Mouse (Mus musculus): ENCODE data around the gene Mapkapk2.

The Mapkapk2 gene

DNA sequence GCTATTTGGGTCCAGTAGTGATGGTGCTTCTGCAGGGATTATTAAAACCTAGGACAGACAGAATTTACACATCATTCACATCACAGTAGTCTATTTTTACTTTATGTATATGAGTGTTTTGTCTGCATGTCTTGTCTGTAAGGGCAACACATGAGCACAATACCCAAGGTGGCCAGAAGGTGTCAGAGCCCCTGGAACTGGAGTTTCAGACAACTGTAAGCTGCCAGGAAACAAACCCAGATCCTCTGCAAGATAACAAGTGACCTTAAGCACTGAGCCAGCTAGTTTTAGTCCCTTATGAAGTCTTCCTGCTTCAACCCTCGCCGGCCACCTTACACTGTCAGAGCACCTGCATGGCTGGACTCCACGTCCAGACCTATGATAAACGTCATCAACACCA is 17.9 kb downstream of the Mapkapk2 start:
- DNase-seq, result no peak

DNA sequence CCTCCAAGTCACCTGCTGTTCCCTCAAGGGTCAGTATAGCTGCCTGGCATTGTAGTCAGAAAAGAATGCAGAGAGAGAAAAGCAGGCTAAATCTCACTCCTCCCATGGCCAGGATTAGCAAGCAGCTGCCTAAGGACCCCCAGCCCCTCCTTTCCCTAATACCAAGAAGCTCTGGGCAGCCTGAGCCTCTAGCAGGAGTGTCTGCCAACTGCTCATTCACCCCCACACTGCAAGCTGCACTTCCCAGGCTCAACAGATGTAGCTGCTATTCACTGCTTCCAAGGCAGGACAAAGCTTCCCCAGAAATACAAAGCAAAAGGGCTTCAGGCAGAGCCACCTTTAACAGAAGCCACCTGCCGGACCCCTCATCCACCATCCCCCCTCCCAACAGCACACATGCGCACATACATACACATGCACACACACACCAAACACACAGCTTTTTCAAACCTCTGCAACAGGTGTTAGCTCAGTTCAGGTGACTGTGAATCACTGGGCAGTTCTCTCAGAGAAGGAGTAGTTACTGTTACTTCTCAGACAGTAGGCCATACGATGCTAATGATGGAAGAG is 18.8 kb downstream of the Mapkapk2 start:
- peak; percentile 62 to 67 for DNase-seq

- no peak for DNase-seq
Measured at GRCm38 (mm10) chr1:131075098-131075791, 22.4 kb downstream of the Mapkapk2 start.

DNA sequence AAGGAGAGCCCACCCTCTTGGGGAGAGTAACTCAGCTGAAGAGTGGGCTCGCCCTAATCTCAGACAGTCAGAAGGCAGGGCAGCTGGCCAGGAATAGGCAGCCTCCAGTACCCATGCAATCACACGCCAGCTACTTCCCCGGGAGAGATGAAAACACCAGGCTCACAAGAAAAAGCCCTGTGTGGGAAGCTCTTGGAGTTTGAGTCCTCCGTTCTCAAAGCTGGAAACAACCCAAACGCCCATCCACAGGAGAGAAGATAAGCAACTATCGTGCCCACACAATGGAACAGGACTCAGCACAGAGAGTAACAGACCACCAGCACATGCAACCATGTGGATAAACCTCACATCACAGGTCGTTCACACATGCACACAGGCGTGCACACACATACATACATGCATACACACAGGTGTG is 23.1 kb downstream of the Mapkapk2 start:
- peak; percentile 45 to 55 for DNase-seq

GRCm38 (mm10) chr1:131072376-131072990 is 25.1 kb downstream of the Mapkapk2 start:
- DNase-seq, result no peak

GRCm38 (mm10) chr1:131069010-131069409 is 28.6 kb downstream of the Mapkapk2 start:
- no peak for DNase-seq

GRCm38 (mm10) chr1:131068011-131068727 is 29.5 kb downstream of the Mapkapk2 start:
- DNase-seq, result peak in 1 of 2 experiments; percentile 54

- no peak for DNase-seq
Measured at GRCm38 (mm10) chr1:131064202-131064601, 33.4 kb downstream of the Mapkapk2 start.

GRCm38 (mm10) chr1:131062821-131063220 is 34.8 kb downstream of the Mapkapk2 start:
- DNase-seq, result peak in 1 of 2 experiments; percentile 31

DNA sequence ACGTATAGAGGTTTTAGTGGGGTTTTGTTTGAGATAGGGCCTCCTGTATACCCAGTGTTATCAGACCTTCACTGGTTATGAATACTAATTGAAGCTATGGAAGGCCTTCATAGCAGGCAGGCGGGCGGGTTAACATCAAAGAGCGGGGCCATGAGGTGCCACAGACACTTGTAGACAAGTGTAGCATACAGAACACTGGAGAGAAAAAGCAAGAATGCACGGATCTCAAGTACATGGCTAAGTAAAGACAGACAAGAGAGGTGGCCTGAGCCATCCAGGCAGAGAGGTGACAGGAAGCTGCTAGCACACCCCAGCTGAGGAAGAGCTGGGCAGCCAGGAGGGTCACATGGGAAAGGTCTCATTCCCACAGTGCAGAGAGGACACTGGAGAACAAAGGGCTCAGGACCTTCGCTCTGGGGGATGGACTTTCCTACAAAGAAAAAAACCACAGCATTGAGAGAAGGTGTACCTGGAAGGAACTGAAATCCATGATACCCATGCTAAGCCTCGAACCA is 35.8 kb downstream of the Mapkapk2 start:
- no peak for DNase-seq

DNA sequence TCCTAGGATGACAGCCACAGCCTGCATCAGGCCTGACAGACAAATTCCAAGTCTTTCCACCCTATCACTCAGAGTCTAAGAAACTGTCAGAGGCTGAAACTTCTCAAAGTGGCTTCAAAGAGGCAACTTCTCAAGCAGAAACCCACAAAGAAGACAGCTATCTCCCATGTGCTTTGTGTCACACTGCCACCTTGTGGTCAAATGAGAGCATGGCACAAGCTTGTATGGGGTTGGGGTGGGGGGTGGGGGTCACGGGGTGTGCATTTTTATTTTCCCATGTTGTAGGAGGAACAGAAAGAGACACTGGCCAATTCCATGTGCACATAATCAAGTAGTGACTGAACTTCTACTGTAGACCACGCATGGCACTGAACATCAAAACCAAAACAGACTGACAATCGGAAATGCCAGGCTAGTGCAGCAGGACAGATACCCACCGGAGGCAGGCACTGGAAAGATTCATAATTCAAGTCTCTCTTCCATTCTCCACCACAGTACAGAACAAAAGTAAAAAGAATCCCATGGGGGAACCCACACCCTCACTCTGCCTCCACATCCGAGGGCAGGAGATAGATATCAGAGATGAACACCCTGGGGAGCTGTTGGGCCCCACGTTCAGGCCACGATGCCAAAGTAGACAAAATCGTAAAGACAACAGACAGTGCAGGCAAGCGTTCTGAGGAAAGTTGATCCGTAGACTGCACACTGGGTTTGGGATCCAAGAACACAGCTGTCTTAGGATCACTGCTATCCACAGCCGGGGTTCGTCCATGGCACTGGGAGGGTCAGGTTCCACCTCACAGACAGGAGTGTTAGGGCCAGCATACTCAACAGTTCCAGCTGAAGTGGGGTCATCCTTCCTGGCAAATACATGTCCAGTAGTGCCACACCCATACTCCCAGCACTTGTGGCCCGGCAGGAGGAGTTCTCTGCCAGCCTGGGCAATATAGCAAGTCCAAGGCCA is 37.1 kb downstream of the Mapkapk2 start:
- peak; percentile 65 to 74 for DNase-seq

- peak; percentile 44 to 46 for DNase-seq
Measured at GRCm38 (mm10) chr1:131059841-131060240, 37.8 kb downstream of the Mapkapk2 start.

GRCm38 (mm10) chr1:131059411-131059810 is 38.2 kb downstream of the Mapkapk2 start:
- DNase-seq, result no peak

GRCm38 (mm10) chr1:131058431-131058830 is 39.2 kb downstream of the Mapkapk2 start:
- DNase-seq, result no peak

- DNase-seq, result peak in 1 of 2 experiments; percentile 40
Measured at GRCm38 (mm10) chr1:131054251-131054650, 43.4 kb downstream of the Mapkapk2 start.

DNA sequence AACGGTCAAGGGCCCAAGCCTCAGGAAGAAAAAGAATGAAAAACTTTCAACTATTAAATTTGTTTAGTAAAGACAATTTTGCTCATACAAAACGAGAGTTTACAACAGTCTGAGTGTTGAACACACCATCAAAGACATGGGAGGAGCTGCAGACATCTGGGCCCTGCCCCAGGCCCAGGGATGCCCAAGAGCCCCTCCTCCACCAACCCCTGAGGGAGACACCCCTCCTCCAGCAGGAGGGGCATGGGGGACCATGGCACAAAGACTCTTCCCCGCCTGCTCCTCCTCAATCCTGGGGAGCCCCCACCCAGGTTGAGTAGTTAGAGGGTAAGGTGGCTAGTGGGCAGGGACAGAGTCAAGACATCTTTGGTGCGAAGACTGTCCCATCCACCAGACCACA is 44.0 kb downstream of the Mapkapk2 start:
- no peak for DNase-seq

DNA sequence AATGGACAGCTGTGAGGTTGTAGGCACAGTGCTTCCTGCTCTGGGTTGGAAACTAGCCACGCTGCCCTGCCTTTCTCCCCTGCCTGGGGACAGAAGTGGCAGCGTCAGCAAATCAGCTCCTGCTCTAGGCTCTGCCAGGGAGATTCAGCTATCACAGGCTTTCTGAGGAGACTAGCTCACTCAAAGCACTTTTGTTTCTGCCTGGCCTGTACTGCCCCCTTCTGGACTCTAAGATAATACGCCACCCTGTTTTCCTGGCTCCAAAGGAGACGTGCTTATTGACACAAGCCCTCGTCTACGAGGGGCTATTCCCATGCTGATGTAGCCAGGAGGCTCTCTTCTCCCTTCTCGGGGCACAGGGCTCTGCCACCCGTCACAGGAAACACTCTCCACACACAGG is 44.4 kb downstream of the Mapkapk2 start:
- DNase-seq, result peak; percentile 80 to 86

- DNase-seq, result no peak
Measured at GRCm38 (mm10) chr1:131051073-131051472, 46.6 kb downstream of the Mapkapk2 start.

- DNase-seq, result no peak
Measured at GRCm38 (mm10) chr1:131050617-131051016, 47.0 kb downstream of the Mapkapk2 start.

- DNase-seq, result no peak
Measured at GRCm38 (mm10) chr1:131050011-131050410, 47.6 kb downstream of the Mapkapk2 start.

DNA sequence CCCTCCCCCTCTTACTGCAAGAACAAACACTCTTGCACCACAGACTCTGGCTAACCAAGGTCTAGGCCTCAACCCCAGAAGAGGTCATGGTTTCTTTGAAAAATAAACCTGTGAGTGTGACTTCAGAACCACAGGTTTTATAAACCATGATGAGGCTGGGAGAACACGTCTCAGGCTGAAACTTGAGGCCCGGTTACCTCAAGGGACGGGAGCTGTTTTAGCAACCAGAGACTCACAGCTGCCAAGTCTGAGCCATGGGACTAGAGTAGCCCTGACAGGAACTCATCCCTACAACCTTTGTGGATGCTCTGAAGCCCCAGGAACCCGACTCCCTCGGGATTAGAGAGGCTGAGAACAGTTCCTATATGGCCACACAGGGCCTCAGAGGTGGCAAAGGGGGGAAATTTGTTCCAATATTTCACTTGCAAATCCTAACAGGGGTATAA is 48.2 kb downstream of the Mapkapk2 start:
- no peak for DNase-seq

DNA sequence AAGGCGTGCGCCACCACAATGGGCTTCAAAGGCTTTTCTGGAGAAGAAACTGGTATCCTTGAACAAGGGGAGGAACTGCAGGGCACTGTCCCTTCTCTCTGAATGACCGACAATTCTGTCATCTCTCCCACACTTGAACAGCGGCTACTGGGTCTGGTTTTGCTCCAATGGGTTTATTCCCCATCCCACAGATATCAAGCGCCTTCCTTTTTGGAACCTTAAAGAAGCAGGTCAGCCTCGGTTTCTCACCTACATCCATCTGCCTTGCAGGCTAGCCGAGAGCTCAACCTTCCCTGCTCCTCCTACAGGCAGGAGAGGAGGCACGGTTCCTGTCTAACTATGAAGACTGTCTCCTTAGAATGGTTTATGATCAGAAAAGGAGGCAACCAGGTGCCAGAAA is 48.7 kb downstream of the Mapkapk2 start:
- DNase-seq, result no peak
